Mouse (Mus musculus) MEL-GATA-1-ER (cell line): ENCODE measurements around the gene Vps13c.

Source experiments
- DNase-seq: peaks from one replicate; pipeline ENCODE4 v3.0.0-alpha.2; 2012; ENCODE audit warnings: low read depth; ENCODE audit errors: extremely low read depth

Gene Vps13c

GRCm38 (mm10) chr9:68016255-68016954, 176.2 kb downstream of the Vps13c start:
- no peak for DNase-seq

GRCm38 (mm10) chr9:68020776-68021365, 180.7 kb downstream of the Vps13c start:
- no peak for DNase-seq

GRCm38 (mm10) chr9:68022311-68023043, 182.3 kb downstream of the Vps13c start:
- no peak for DNase-seq

GRCm38 (mm10) chr9:68028631-68029030, 188.4 kb downstream of the Vps13c start:
- no peak for DNase-seq

GRCm38 (mm10) chr9:68033771-68034170, 193.6 kb downstream of the Vps13c start:
- DNase-seq, result no peak
